Mouse (Mus musculus) megakaryocyte, adult 5-6 weeks (primary cell): ENCODE measurements around the gene Pdlim7. TPM values are rescaled to one million over a fixed set of nuclear protein-coding genes. Genes with fewer than 3 reads are reported as not detected.

ENCODE experiments used
- ATAC-seq: 2 replicates; pipeline ENCODE4 v1.8.0; 2016; ENCODE audit warnings: mild to moderate bottlenecking, inconsistent platforms; ENCODE audit not compliant: poor library complexity, severe bottlenecking
- total RNA-seq, 2 experiments: library from RNA; stranded (forward) in 1 of 2; stranded (reverse) in 1 of 2; fragments of 153-499, 151-499 nt in 1 of 2; fragments of 221-1000, 200-1000 nt in 1 of 2; gene quantifications; 2 replicates each; pipeline versions ENCODE4 v1.2.3 to v1.2.4; 2015 to 2017

Gene Pdlim7
- total RNA-seq, 2 experiments from 2014 or later, result 12.4 to 23.8 TPM

GRCm38 (mm10) chr13:55468851-55469560 is 44.5 kb downstream of the Pdlim7 start:
- no peak for ATAC-seq

DNA sequence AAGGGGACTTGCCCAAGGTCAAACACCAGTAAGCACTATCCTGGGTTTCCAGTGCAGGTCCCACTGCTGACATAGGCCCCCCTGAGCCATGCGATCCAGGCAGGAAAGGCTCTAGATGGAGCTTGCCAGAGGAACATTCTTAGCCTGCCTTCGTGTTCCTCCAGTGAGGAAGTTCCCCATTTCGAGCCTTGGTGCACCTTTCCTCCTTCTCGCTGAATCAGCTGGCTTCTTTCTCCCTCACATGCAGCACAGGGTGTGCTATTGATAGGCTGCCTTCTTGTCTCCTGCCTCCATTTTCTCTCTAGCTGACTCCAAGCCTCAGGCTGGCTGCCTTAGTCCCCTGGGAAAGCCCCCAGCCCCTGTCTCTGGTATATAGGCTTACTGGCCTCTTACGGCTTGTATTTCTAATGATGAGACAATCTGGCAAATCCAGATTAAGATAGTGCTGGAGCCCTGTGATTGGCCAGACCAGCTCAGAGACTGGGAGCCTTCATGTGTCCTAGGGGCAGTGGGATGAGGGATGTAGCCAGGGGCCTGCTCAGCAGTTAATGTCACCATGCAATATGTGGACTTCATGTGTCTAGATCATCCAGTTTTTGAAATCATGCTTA is 47.5 kb downstream of the Pdlim7 start:
- peak; percentile 31; the same call in 1 of the 2 replicates for ATAC-seq

DNA sequence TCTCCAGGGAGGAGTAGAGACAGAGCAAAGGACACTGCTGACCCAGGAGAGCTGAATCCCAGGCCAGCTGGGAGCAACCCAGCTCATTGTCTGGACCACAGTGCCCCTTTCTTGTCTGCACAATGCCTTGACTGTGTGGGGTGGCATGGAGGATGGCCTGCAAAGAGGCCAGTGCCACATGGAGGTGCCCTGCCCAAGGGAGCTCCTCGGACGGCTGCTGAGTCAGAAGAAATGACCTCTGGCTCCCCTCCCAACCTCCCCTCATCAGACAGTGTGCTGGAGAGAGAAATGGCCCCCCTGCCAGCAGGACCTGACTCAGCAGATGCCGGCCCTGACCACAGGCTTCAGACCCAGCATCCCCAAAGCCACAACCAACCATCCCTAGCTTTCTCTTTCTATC is 48.3 kb downstream of the Pdlim7 start:
- peak; percentile 27 for ATAC-seq

DNA sequence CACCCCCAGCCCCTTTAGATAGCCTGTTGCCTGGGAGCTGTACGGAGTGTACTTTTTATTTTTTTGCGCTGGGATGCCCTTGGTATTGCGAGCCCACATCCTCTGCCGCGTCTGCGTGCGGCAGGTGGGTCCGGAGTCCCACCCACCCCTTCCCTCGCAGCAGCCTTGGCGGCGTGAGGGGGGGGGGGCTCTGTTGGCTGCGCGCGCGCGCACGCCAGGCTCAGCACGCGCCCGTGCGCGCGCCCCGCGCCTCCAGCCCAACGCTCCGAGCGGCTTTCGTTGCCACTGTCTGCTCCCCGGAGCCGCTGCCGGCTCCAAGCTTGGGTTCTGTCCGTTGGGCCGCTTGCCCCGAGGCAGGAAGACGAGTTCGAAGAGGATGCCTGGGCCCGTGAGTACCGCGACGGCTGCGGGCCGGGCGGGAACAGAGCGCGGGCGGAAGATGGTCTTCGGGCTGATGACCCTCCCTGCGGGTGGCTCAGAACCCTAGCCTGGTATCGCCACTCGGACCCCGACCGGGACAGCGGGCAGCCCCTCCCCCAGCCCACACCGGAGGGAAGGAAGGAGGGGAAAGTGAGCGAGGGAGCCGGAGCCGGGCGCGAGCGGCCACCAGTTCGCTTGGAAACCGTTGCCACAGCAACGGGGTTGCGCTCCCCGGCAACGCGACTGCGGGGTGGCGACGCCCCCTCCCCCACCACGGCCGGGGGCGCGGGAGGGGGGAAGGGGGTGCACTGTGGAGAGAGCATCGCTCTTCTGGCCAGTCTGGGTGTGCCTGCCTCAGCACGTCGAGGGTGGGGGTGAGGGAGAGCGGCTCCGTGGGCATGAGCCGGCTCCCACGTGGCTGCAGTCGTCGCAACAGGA is 49.2 kb downstream of the Pdlim7 start, which contains the start of gene Prr7:
TSS of gene Prr7 (plus strand) at position 241 of the 858 bp plus-strand sequence.
- ATAC-seq, result peak; percentile 21; the same call in 1 of the 2 replicates

DNA sequence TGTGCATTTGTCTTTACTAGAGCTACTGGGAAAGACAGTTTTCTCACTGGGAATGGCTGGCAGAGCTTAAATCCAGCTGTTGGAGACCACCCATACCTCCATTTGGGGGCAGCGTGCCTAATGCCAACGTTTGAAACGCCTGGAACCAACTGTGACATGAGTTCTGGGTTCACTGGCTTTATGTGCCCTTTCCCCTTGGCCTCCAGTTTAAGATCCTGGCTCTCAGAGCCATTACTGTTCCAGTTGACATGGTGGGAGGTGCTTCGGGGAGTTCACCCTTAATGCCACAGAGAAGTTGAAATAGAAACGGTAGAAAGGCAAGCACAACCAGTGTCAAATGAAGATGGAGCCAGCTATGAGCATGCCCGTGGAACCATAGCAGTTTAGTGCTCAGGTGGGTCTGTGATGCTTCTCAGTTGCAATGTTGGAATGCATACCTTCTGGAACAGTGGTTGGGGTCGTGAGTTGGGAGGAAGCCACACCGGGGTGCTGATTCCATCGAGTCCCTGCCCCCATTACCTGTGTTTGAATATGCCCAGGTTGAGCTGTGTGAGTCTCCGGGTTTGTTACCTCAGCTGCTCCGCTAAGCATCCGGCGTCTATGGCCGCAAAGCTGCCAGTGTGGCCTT is 50.0 kb downstream of the Pdlim7 start:
- ATAC-seq, result no peak

DNA sequence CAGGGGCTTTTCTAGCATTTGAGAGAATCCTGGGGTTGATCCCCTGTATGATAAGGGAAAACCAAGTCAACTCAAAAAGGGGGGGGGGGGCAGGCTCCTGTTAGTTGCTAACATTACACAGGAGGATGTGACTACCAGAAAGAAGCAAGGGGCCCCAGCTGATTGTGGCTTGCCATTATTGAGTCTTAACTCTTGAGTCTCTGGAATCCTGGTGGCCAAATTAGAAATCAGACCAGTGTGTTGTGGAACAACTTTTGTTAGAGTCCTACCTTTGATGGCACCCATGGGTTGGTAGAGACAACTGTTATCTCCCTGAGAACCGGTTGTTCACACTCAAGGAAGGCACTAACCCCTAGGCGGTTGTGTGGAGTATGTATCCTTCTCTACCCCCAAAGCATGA is 50.5 kb downstream of the Pdlim7 start:
- ATAC-seq, result no peak

DNA sequence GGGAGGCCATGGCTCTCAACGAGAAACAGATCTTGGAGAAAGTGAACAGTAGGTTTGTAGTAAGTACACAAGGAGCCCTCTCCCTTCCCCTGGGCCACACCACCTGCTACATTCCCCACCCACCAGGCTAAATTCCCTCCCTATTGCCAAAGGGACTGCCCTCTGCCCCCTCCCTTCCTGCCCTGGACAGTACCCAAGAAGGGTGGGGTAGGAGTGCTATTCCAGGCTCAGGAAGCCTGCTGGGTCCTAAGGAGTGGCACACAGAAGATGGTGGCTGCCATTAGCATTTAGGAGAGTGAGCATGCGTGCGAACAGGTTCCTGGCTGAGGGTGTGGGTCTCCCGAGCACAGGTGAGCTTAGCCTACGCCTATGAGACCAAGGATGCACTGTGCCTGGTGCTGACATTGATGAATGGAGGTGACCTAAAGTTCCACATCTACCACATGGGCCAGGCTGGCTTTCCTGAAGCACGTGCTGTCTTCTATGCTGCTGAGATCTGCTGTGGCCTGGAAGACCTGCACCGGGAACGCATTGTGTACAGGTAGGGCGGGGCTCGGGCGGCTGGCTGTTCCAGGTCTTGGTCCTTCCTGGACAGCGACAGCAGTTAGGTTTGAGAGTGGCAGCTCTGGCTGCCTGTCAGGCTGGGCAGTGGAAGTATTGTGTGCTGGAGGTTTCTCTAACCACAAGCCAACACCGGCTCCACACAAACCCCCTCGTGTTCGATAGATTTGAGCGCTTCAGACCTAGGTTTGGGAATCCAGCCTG is 61.5 kb downstream of the Pdlim7 start:
- ATAC-seq, result no peak

DNA sequence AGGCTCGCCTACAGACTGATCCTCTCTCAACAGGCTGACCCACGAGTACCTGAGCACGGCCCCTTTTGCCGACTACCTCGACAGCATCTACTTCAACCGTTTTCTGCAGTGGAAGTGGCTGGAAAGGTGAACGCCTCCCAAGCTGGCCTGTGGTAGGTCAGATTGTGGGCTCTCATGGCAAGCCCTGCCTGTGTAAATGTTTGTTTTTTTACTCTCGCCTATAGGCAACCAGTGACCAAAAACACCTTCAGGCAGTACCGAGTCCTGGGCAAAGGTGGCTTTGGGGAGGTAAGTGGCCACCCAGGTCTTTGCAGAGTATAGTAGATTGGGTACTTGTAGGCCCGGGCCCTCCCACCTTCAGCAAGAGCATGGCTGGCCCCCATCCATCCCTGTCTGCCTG is 62.2 kb downstream of the Pdlim7 start:
- no peak for ATAC-seq

DNA sequence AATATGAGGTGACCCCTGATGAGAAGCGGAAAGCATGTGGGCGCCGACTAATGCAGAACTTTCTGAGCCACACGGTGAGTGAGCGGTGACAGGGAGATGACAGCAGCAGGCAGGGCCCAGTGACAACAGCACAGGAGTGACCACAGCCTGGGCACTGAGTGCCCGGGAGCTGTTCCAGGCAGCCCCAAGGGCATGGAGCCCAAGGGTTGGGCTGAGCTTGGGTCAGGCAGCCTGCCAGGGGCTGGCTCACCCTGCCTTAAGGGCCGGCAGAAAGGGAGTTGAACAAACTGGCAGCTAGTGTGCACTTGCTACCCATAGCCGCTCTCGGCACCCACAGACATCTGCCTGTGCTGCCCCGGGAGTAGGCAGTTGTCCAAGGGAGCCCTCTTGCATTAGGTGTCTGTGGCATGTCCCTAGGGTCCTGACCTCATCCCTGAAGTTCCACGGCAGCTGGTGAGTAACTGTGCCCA is 62.9 kb downstream of the Pdlim7 start:
- no peak for ATAC-seq

DNA sequence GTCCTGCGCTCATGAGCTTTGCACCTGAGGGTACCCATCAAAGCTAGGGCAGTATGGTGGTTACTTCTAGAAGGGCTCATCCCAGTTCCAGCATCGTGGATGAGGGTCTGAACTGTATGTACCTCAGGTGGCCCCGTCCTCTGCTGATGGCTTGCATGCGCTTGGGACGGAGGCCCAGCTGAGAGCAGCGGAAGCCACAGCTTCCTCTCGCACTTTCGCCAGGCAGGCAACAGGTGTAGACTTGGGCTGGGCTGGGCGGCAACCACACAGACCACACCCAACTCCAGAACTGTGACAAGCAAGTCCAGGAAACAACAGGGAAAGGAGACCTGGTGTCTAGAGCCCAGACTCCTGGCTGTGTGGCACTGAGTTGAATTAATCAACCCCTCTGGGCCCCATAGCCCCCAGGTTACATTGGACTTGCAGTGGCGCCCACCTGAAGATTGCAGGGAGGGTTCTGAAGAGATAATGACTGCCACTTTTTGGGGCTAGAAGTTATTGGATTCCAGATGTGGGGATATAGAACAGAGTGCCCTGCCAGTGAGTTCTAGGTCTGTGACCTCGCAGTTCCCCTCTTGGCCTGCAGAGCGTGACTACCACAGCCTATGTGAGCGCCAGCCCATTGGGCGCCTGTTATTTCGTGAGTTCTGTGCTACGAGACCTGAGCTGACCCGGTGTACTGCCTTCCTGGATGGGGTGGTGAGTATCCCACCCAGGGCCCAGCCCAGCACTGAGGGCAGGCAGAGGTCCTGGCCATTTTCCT is 63.6 kb downstream of the Pdlim7 start:
- ATAC-seq, result peak; percentile 33

- ATAC-seq, result no peak
Observed at GRCm38 (mm10) chr13:55449205-55449604, 64.3 kb downstream of the Pdlim7 start.

- no peak for ATAC-seq
Observed at GRCm38 (mm10) chr13:55448131-55448530, 65.3 kb downstream of the Pdlim7 start.

GRCm38 (mm10) chr13:55447543-55447943 is 65.9 kb downstream of the Pdlim7 start:
- peak; percentile 61 for ATAC-seq

- no peak for ATAC-seq
Observed at GRCm38 (mm10) chr13:55446483-55447105, 66.9 kb downstream of the Pdlim7 start.

Other genes with a start within 250 kb of the Pdlim7 start
- gene Prelid1, start 193.2 kb downstream of the Pdlim7 start, total RNA-seq (2015), result 455 and 498 TPM in 2 replicates
- gene Prelid1, start 193.2 kb downstream of the Pdlim7 start, total RNA-seq (2017), result 146 and 163 TPM in 2 replicates
- 228 and 247 TPM in 2 replicates for gene Rab24, start 191.7 kb downstream of the Pdlim7 start, total RNA-seq (2015)
- 47.0 and 54.4 TPM in 2 replicates for gene Rab24, start 191.7 kb downstream of the Pdlim7 start, total RNA-seq (2017)
- gene Mxd3, start 183.9 kb downstream of the Pdlim7 start, total RNA-seq (2015), result 33.1 and 36.5 TPM in 2 replicates
- gene Mxd3, start 183.9 kb downstream of the Pdlim7 start, total RNA-seq (2017), result 31.4 and 36.1 TPM in 2 replicates
- 73.6 and 74.9 TPM in 2 replicates for gene Lman2, start 150.9 kb downstream of the Pdlim7 start, total RNA-seq (2015)
- gene Lman2, start 150.9 kb downstream of the Pdlim7 start, total RNA-seq (2017), result 91.4 and 96.4 TPM in 2 replicates
- gene Rgs14, start 143.9 kb downstream of the Pdlim7 start, total RNA-seq (2015), result 55.3 and 56.5 TPM in 2 replicates
- 68.1 and 75.0 TPM in 2 replicates for gene Rgs14, start 143.9 kb downstream of the Pdlim7 start, total RNA-seq (2017)
- 0.39 and 0.58 TPM in 2 replicates for gene Slc34a1, start 115.5 kb downstream of the Pdlim7 start, total RNA-seq (2015)
- gene Slc34a1, start 115.5 kb downstream of the Pdlim7 start, total RNA-seq (2017), result 0.44 and 2.0 TPM in 2 replicates
- not detected in 2 replicates for gene Pfn3, start 98.4 kb downstream of the Pdlim7 start, total RNA-seq (2015)
- gene Pfn3, start 98.4 kb downstream of the Pdlim7 start, total RNA-seq (2017), result not detected in 2 replicates
- gene F12, start 86.9 kb downstream of the Pdlim7 start, total RNA-seq (2015), result 0.13 and 0.21 TPM in 2 replicates
- gene F12, start 86.9 kb downstream of the Pdlim7 start, total RNA-seq (2017), result not detected in 2 replicates
- gene Grk6, start 68.6 kb downstream of the Pdlim7 start, total RNA-seq (2015), result 87.3 and 89.9 TPM in 2 replicates
- gene Grk6, start 68.6 kb downstream of the Pdlim7 start, total RNA-seq (2017), result 144 and 155 TPM in 2 replicates
- gene Prr7, start 49.4 kb downstream of the Pdlim7 start, total RNA-seq (2015), result 1.1 and 1.2 TPM in 2 replicates
- 1.4 and 1.8 TPM in 2 replicates for gene Prr7, start 49.4 kb downstream of the Pdlim7 start, total RNA-seq (2017)
- 0.18 TPM in 1 of 2 replicates, not detected in the other for gene Dbn1, start 25.6 kb downstream of the Pdlim7 start, total RNA-seq (2015)
- gene Dbn1, start 25.6 kb downstream of the Pdlim7 start, total RNA-seq (2017), result 0.57 and 2.9 TPM in 2 replicates
- gene Dok3, start 15.6 kb upstream of the Pdlim7 start, total RNA-seq (2015), result 73.6 and 80.6 TPM in 2 replicates
- 81.2 and 88.6 TPM in 2 replicates for gene Dok3, start 15.6 kb upstream of the Pdlim7 start, total RNA-seq (2017)
- gene Ddx41, start 23.0 kb upstream of the Pdlim7 start, total RNA-seq (2015), result 16.2 and 20.9 TPM in 2 replicates
- gene Ddx41, start 23.0 kb upstream of the Pdlim7 start, total RNA-seq (2017), result 41.4 and 56.6 TPM in 2 replicates
- 29.7 and 35.4 TPM in 2 replicates for gene Fam193b, start 57.4 kb upstream of the Pdlim7 start, total RNA-seq (2015)
- gene Fam193b, start 57.4 kb upstream of the Pdlim7 start, total RNA-seq (2017), result 19.1 and 26.4 TPM in 2 replicates
- 44.1 and 54.7 TPM in 2 replicates for gene Tmed9, start 60.1 kb upstream of the Pdlim7 start, total RNA-seq (2015)
- 87.7 and 100 TPM in 2 replicates for gene Tmed9, start 60.1 kb upstream of the Pdlim7 start, total RNA-seq (2017)
- 10.4 TPM in 2 replicates for gene B4galt7, start 86.2 kb upstream of the Pdlim7 start, total RNA-seq (2015)
- 11.3 and 11.8 TPM in 2 replicates for gene B4galt7, start 86.2 kb upstream of the Pdlim7 start, total RNA-seq (2017)
- 30.5 and 30.6 TPM in 2 replicates for gene Caml, start 109.3 kb upstream of the Pdlim7 start, total RNA-seq (2015)
- 25.9 and 36.6 TPM in 2 replicates for gene Caml, start 109.3 kb upstream of the Pdlim7 start, total RNA-seq (2017)
- 44.2 and 49.5 TPM in 2 replicates for gene Ddx46, start 121.4 kb upstream of the Pdlim7 start, total RNA-seq (2015)
- gene Ddx46, start 121.4 kb upstream of the Pdlim7 start, total RNA-seq (2017), result 58.1 and 60.1 TPM in 2 replicates
- 59.5 and 68.7 TPM in 2 replicates for gene B230219D22Rik, start 179.4 kb upstream of the Pdlim7 start, total RNA-seq (2015)
- 32.5 and 35.8 TPM in 2 replicates for gene B230219D22Rik, start 179.4 kb upstream of the Pdlim7 start, total RNA-seq (2017)
- 24.4 and 32.2 TPM in 2 replicates for gene Txndc15, start 201.0 kb upstream of the Pdlim7 start, total RNA-seq (2015)
- 36.8 and 48.9 TPM in 2 replicates for gene Txndc15, start 201.0 kb upstream of the Pdlim7 start, total RNA-seq (2017)
- 48.9 and 56.0 TPM in 2 replicates for gene Pcbd2, start 213.7 kb upstream of the Pdlim7 start, total RNA-seq (2015)
- gene Pcbd2, start 213.7 kb upstream of the Pdlim7 start, total RNA-seq (2017), result 14.6 and 20.9 TPM in 2 replicates